Mouse (Mus musculus): ENCODE measurements around the gene Rassf5. TPM values are rescaled to one million over a fixed set of nuclear protein-coding genes. Genes with fewer than 3 reads are reported as not detected.

Gene Rassf5
- total RNA-seq, 2 experiments from 2014 or later, result 25.1 to 25.8 TPM

- intact Hi-C loops (cut with DNase I), result no loop called here
- no peak for DNase-seq (ENCODE audit: low spot score in 2 of 2)
Observed at GRCm38 (mm10) chr1:131218933-131219332, 26.1 kb downstream of the Rassf5 start.

- DNase-seq (ENCODE audit: low spot score in 2 of 2), result peak in 1 of 2 experiments; percentile 26
- intact Hi-C loops (cut with DNase I), result no loop called here
Observed at GRCm38 (mm10) chr1:131213361-131213760, 31.7 kb downstream of the Rassf5 start.

GRCm38 (mm10) chr1:131212956-131213355 is 32.1 kb downstream of the Rassf5 start:
- intact Hi-C loops (cut with DNase I), result no loop called here
- no peak for DNase-seq (ENCODE audit: low spot score in 2 of 2)

- intact Hi-C loops (cut with DNase I), result no loop called here
- DNase-seq (ENCODE audit: low spot score in 2 of 2), result no peak
Observed at GRCm38 (mm10) chr1:131211655-131212054, 33.4 kb downstream of the Rassf5 start.

GRCm38 (mm10) chr1:131209971-131210426 is 35.1 kb downstream of the Rassf5 start:
- peak; percentile 33 to 65 for DNase-seq (ENCODE audit: low spot score in 2 of 2)
- intact Hi-C loops (cut with DNase I), result loop anchor here (5.0 kb wide), 1 partner anchor 37 kb away; the partner anchor contains the start of gene Rassf5

GRCm38 (mm10) chr1:131208800-131209199 is 36.3 kb downstream of the Rassf5 start:
- intact Hi-C loops (cut with DNase I), result loop anchor here (5.0 kb wide), 1 partner anchor 39 kb away; the partner anchor contains the start of gene Rassf5

GRCm38 (mm10) chr1:131208081-131208480 is 37.0 kb downstream of the Rassf5 start:
- intact Hi-C loops (cut with DNase I), result loop anchor here (5.0 kb wide), 1 partner anchor 39 kb away; the partner anchor contains the start of gene Rassf5

More at GRCm38 (mm10) chr1:131208800-131209199, 36.3 kb downstream of the Rassf5 start:
- DNase-seq (ENCODE audit: low spot score in 2 of 2), result no peak

GRCm38 (mm10) chr1:131207531-131207930 is 37.5 kb downstream of the Rassf5 start:
- DNase-seq (ENCODE audit: low spot score in 2 of 2), result peak; percentile 55 to 65
- intact Hi-C loops (cut with DNase I), result loop anchor here (5.0 kb wide), 1 partner anchor 40 kb away; the partner anchor contains the start of gene Rassf5

More at GRCm38 (mm10) chr1:131208081-131208480, 37.0 kb downstream of the Rassf5 start:
- DNase-seq (ENCODE audit: low spot score in 2 of 2), result no peak

- intact Hi-C loops (cut with DNase I), result loop anchor here (5.0 kb wide), 1 partner anchor 41 kb away; the partner anchor contains the start of gene Rassf5
- no peak for DNase-seq (ENCODE audit: low spot score in 2 of 2)
Observed at GRCm38 (mm10) chr1:131206342-131206741, 38.7 kb downstream of the Rassf5 start.

GRCm38 (mm10) chr1:131204461-131204860 is 40.6 kb downstream of the Rassf5 start:
- no peak for DNase-seq (ENCODE audit: low spot score in 2 of 2)
- intact Hi-C loops (cut with DNase I), result no loop called here

- no peak for DNase-seq (ENCODE audit: low spot score in 2 of 2)
- intact Hi-C loops (cut with DNase I), result no loop called here
Observed at GRCm38 (mm10) chr1:131201391-131201790, 43.7 kb downstream of the Rassf5 start.

GRCm38 (mm10) chr1:131200588-131200987 is 44.5 kb downstream of the Rassf5 start:
- intact Hi-C loops (cut with DNase I), result no loop called here
- DNase-seq (ENCODE audit: low spot score in 2 of 2), result no peak

- DNase-seq (ENCODE audit: low spot score in 2 of 2), result peak; percentile 58 to 67
- intact Hi-C loops (cut with DNase I), result no loop called here
Observed at GRCm38 (mm10) chr1:131199976-131200375, 45.1 kb downstream of the Rassf5 start.

- no peak for DNase-seq (ENCODE audit: low spot score in 2 of 2)
- intact Hi-C loops (cut with DNase I), result no loop called here
Observed at GRCm38 (mm10) chr1:131199118-131199821, 45.8 kb downstream of the Rassf5 start.

GRCm38 (mm10) chr1:131198417-131198960 is 46.6 kb downstream of the Rassf5 start:
- intact Hi-C loops (cut with DNase I), result no loop called here
- DNase-seq (ENCODE audit: low spot score in 2 of 2), result no peak

- no peak for DNase-seq (ENCODE audit: low spot score in 2 of 2)
- intact Hi-C loops (cut with DNase I), result no loop called here
Observed at GRCm38 (mm10) chr1:131196107-131196506, 49.0 kb downstream of the Rassf5 start.

- intact Hi-C loops (cut with DNase I), result no loop called here
Observed at GRCm38 (mm10) chr1:131195653-131196052, 49.4 kb downstream of the Rassf5 start.

GRCm38 (mm10) chr1:131193746-131194145 is 51.3 kb downstream of the Rassf5 start:
- no peak for DNase-seq (ENCODE audit: low spot score in 2 of 2)
- intact Hi-C loops (cut with DNase I), result no loop called here

More at GRCm38 (mm10) chr1:131195653-131196052, 49.4 kb downstream of the Rassf5 start:
- DNase-seq (ENCODE audit: low spot score in 2 of 2), result no peak

GRCm38 (mm10) chr1:131188655-131189054 is 56.4 kb downstream of the Rassf5 start:
- intact Hi-C loops (cut with DNase I), result no loop called here
- DNase-seq (ENCODE audit: low spot score in 2 of 2), result no peak

GRCm38 (mm10) chr1:131187856-131188255 is 57.2 kb downstream of the Rassf5 start:
- DNase-seq (ENCODE audit: low spot score in 2 of 2), result no peak
- intact Hi-C loops (cut with DNase I), result no loop called here

Measured in left cerebral cortex, postnatal 14 days (tissue).